Mouse (Mus musculus): ENCODE results near the gene Slc39a1. TPM values are rescaled to one million over a fixed set of nuclear protein-coding genes. Genes with fewer than 3 reads are reported as not detected.

The Slc39a1 gene
- polyA plus RNA-seq, 1 experiment from 2014 or later = 43.1 TPM

GRCm38 (mm10) chr3:90213377-90213866 is 34.5 kb upstream of the Slc39a1 start, which contains the start of the genes Rps27 and Rab13:
TSS of gene Rps27 (minus strand) at chr3:90213651.
TSS of gene Rab13 (plus strand) at chr3:90213695.
- peak within 1 kb of the TSS; percentile 62 for H3K9ac ChIP-seq (replicated peaks; ENCODE audit: low read depth, low read length)
- no peaks in the 10 kb centered on the region for H3K27me3 ChIP-seq (replicated peaks; ENCODE audit: control insufficient read depth, insufficient read depth, low read length)
- ATAC-seq = peak; percentile 97
- peak within 1 kb of the TSS; percentile 60 for H3K4me3 ChIP-seq (replicated peaks; ENCODE audit: low read length)
- peaks cover 21% of the 10 kb centered on the region for H3K36me3 ChIP-seq (ENCODE audit: control insufficient read depth, insufficient read depth)
- H3K4me1 ChIP-seq (replicated peaks; ENCODE audit: control insufficient read depth, insufficient read depth, low read length) = peaks cover 20% of the 10 kb centered on the region
- H3K9me3 ChIP-seq (ENCODE audit: control insufficient read depth, low read length) = no peaks in the 10 kb centered on the region
- H3K27ac ChIP-seq (ENCODE audit: low read length) = peak within 1 kb of the TSS; percentile 72
- WGBS = under 1% methylated on average over 41 of the region's 42 CpGs
- peak within 1 kb of the TSS; percentile 97 for H3K4me2 ChIP-seq (ENCODE audit: low read length)

DNA sequence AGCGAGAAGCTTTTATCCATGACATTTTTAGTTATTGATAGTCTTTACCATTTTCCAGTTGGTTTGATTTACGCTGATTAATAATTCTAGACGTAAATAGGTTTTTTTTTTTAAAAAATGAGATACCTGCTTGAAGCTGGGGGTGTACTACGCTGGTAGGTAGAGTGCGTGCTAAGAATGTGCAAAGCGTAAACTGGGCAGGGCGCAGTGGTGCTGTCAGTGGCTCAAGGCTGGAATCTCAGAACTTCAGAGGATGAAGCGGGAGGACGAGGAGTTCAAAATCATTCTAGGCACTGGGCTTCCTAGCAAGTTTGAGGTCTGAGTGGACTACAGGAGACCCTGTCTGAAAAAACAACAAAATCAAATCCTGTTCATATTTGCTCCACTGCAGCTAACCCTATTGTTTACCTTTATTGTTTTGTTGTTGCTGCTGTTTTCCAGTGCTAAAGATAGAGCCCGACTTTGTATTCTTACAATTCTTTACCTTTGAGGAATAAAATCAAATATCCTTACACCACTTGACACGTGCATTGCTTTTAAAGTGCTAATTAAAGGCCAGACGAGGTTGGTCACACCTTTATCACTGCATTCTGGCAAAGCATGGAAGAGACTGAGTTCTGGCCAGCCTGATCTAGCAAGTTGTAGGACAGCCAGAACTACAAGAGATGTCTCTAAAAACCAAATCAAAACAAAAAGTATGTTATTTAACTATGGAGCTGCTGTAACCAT is 33.9 kb upstream of the Slc39a1 start:
- Histone ChIP-seq H3K4me3 (replicated peaks; ENCODE audit: low read length) (peak overlapping the region; percentile 60), H3K27me3 (replicated peaks; ENCODE audit: control insufficient read depth, insufficient read depth, low read length) (no peaks in the 10 kb centered on the region), H3K4me1 (replicated peaks; ENCODE audit: control insufficient read depth, insufficient read depth, low read length) (peaks cover 20% of the 10 kb centered on the region), H3K9me3 (ENCODE audit: control insufficient read depth, low read length) (no peaks in the 10 kb centered on the region), H3K4me2 (ENCODE audit: low read length) (peak overlapping the region; percentile 85), H3K9ac (replicated peaks; ENCODE audit: low read depth, low read length) (peak overlapping the region; percentile 51), H3K27ac (ENCODE audit: low read length) (peak overlapping the region; percentile 72), H3K36me3 (ENCODE audit: control insufficient read depth, insufficient read depth) (peaks cover 21% of the 10 kb centered on the region)
- WGBS = 8% methylated on average over 12 of the region's 12 CpGs
- peak; percentile 29; the same call in 1 of the 2 replicates for ATAC-seq

DNA sequence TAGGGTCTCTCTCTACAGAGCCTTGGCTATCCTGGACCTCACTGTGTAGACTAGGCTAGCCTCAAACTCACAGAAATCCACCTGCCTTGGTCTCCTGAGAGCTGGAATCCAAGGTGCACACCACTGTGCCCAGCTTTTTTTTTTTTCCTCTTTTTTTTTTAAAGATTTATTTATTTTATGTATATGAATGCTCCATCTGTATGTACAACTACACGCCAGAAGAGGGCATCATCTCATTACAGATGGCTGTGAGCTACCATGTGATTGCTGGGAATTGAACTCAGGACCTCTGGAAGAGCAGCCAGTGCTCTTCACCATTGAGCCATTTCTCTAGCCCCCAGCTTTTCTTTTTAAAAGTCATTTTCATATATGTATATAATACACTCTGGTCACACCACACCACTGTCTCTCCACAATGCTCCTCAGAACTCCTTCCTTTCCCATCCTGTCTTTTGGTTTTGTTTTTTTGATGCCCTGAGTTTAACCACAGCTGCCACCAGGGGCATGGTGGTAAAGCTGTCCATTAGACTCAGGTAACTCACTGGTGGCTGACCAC is 32.1 kb upstream of the Slc39a1 start:
- Histone ChIP-seq H3K4me3 (replicated peaks; ENCODE audit: low read length) (no peak overlapping the region), H3K4me1 (replicated peaks; ENCODE audit: control insufficient read depth, insufficient read depth, low read length) (peaks cover 29% of the 10 kb centered on the region), H3K36me3 (ENCODE audit: control insufficient read depth, insufficient read depth) (peaks cover 12% of the 10 kb centered on the region), H3K4me2 (ENCODE audit: low read length) (no peak overlapping the region), H3K27ac (ENCODE audit: low read length) (no peak overlapping the region), H3K9ac (replicated peaks; ENCODE audit: low read depth, low read length) (no peak overlapping the region), H3K27me3 (replicated peaks; ENCODE audit: control insufficient read depth, insufficient read depth, low read length) (no peaks in the 10 kb centered on the region), H3K9me3 (ENCODE audit: control insufficient read depth, low read length) (no peaks in the 10 kb centered on the region)
- 28% methylated on average over 1 of the region's 1 CpGs for WGBS
- no peak for ATAC-seq

DNA sequence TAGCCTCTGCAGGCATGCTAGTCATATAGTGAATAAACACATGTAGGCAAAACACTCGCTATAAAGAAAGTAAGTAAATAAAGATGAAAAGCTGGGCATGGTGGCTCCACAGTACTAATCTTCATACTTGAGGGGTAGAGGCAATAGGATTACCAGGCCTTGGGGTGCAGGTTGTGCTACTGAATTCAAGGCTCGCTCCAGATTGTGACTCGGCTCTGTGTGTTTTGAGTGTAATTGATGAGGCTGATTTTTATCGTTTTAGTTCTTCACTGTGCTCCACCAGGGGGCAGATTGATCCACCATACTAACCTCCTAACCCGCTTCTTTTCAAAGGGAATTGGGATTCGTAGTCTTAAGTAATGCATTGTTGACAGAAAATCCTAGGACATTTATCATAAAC is 27.9 kb upstream of the Slc39a1 start:
- Histone ChIP-seq H3K9ac (replicated peaks; ENCODE audit: low read depth, low read length) (peak overlapping the region; percentile 61), H3K27me3 (replicated peaks; ENCODE audit: control insufficient read depth, insufficient read depth, low read length) (no peaks in the 10 kb centered on the region), H3K9me3 (ENCODE audit: control insufficient read depth, low read length) (no peaks in the 10 kb centered on the region), H3K4me2 (ENCODE audit: low read length) (peak overlapping the region; percentile 81), H3K4me1 (replicated peaks; ENCODE audit: control insufficient read depth, insufficient read depth, low read length) (peaks cover 11% of the 10 kb centered on the region), H3K36me3 (ENCODE audit: control insufficient read depth, insufficient read depth) (no peaks in the 10 kb centered on the region), H3K4me3 (replicated peaks; ENCODE audit: low read length) (peak overlapping the region; percentile 45), H3K27ac (ENCODE audit: low read length) (peak overlapping the region; percentile 51)
- 9% methylated on average over 6 of the region's 6 CpGs for WGBS
- ATAC-seq = peak; percentile 63

GRCm38 (mm10) chr3:90220531-90220951 is 27.4 kb upstream of the Slc39a1 start:
- Histone ChIP-seq H3K9ac (replicated peaks; ENCODE audit: low read depth, low read length) (peak overlapping the region; percentile 61), H3K4me2 (ENCODE audit: low read length) (peak overlapping the region; percentile 81), H3K4me1 (replicated peaks; ENCODE audit: control insufficient read depth, insufficient read depth, low read length) (peaks cover 11% of the 10 kb centered on the region), H3K4me3 (replicated peaks; ENCODE audit: low read length) (peak overlapping the region; percentile 45), H3K36me3 (ENCODE audit: control insufficient read depth, insufficient read depth) (no peaks in the 10 kb centered on the region), H3K9me3 (ENCODE audit: control insufficient read depth, low read length) (no peaks in the 10 kb centered on the region), H3K27ac (ENCODE audit: low read length) (peak overlapping the region; percentile 51), H3K27me3 (replicated peaks; ENCODE audit: control insufficient read depth, insufficient read depth, low read length) (no peaks in the 10 kb centered on the region)
- WGBS = 0% methylated on average over 16 of the region's 20 CpGs
- peak; percentile 79 for ATAC-seq

- Histone ChIP-seq H3K36me3 (ENCODE audit: control insufficient read depth, insufficient read depth) (no peaks in the 10 kb centered on the region), H3K9me3 (ENCODE audit: control insufficient read depth, low read length) (no peaks in the 10 kb centered on the region)
- 29% methylated on average over 5 of the region's 5 CpGs for WGBS
Observed at GRCm38 (mm10) chr3:90221123-90221522, 26.8 kb upstream of the Slc39a1 start.

DNA sequence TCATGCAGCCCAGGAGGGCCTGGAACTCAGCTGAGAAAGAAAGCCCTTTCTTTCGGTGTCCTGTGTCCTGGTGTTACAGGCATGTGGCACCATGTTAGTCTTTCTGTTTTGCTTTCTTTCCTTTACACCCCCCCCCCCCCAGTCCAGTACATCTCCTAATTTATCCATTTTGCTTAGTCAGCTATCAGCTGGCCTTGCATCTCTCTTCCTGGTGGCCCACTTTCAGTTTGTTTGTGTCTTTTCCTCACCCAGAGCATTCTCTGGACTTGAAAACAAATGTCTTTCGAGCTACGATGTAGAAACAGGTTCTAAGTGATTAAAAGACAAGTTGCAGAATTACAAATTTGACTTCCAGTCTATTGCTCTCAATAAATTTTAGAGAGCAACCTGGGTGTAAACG is 25.5 kb upstream of the Slc39a1 start:
- WGBS = 87% methylated on average over 4 of the region's 4 CpGs
- ATAC-seq = no peak

More at GRCm38 (mm10) chr3:90221123-90221522, 26.8 kb upstream of the Slc39a1 start:
- Histone ChIP-seq H3K27ac (ENCODE audit: low read length) (no peak overlapping the region), H3K4me2 (ENCODE audit: low read length) (peak overlapping the region; percentile 81), H3K9ac (replicated peaks; ENCODE audit: low read depth, low read length) (peak overlapping the region; percentile 61), H3K4me3 (replicated peaks; ENCODE audit: low read length) (peak overlapping the region; percentile 45), H3K4me1 (replicated peaks; ENCODE audit: control insufficient read depth, insufficient read depth, low read length) (peaks cover 11% of the 10 kb centered on the region), H3K27me3 (replicated peaks; ENCODE audit: control insufficient read depth, insufficient read depth, low read length) (no peaks in the 10 kb centered on the region)
- no peak for ATAC-seq

GRCm38 (mm10) chr3:90222941-90223340 is 25.0 kb upstream of the Slc39a1 start:
- Histone ChIP-seq H3K27me3 (replicated peaks; ENCODE audit: control insufficient read depth, insufficient read depth, low read length) (no peaks in the 10 kb centered on the region), H3K36me3 (ENCODE audit: control insufficient read depth, insufficient read depth) (no peaks in the 10 kb centered on the region), H3K27ac (ENCODE audit: low read length) (no peak overlapping the region), H3K4me1 (replicated peaks; ENCODE audit: control insufficient read depth, insufficient read depth, low read length) (peaks cover 11% of the 10 kb centered on the region), H3K9ac (replicated peaks; ENCODE audit: low read depth, low read length) (no peak overlapping the region), H3K4me3 (replicated peaks; ENCODE audit: low read length) (no peak overlapping the region), H3K4me2 (ENCODE audit: low read length) (no peak overlapping the region), H3K9me3 (ENCODE audit: control insufficient read depth, low read length) (no peaks in the 10 kb centered on the region)
- ATAC-seq = no peak
- WGBS = 81% methylated on average over 3 of the region's 3 CpGs

More for the DNA sequence above, 25.5 kb upstream of the Slc39a1 start:
- H3K4me2 ChIP-seq (ENCODE audit: low read length) = no peak overlapping the region
- H3K27me3 ChIP-seq (replicated peaks; ENCODE audit: control insufficient read depth, insufficient read depth, low read length) = no peaks in the 10 kb centered on the region
- no peaks in the 10 kb centered on the region for H3K9me3 ChIP-seq (ENCODE audit: control insufficient read depth, low read length)
- no peak overlapping the region for H3K4me3 ChIP-seq (replicated peaks; ENCODE audit: low read length)
- peaks cover 11% of the 10 kb centered on the region for H3K4me1 ChIP-seq (replicated peaks; ENCODE audit: control insufficient read depth, insufficient read depth, low read length)
- no peak overlapping the region for H3K9ac ChIP-seq (replicated peaks; ENCODE audit: low read depth, low read length)
- H3K27ac ChIP-seq (ENCODE audit: low read length) = no peak overlapping the region
- no peaks in the 10 kb centered on the region for H3K36me3 ChIP-seq (ENCODE audit: control insufficient read depth, insufficient read depth)

DNA sequence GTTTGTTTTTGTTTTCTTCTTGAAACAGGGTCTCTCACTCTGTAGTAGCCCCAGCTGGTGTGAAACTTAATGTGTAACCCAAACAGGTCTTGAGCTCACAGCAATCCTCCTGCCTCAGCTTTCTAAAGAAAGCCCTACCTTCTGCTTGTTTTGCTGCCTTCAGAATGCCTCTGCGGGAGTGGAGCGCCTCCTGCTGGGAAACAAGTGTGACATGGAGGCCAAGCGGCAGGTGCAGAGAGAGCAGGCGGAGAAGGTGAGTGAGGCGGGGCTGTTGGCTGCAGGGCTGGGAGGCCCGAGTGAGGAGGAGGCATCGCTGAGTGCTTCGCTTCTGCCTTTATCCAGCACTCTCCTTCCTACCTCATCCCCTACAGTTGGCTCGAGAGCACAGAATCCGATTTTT is 23.6 kb upstream of the Slc39a1 start:
- Histone ChIP-seq H3K4me1 (replicated peaks; ENCODE audit: control insufficient read depth, insufficient read depth, low read length) (peaks cover 11% of the 10 kb centered on the region), H3K27ac (ENCODE audit: low read length) (no peak overlapping the region), H3K9ac (replicated peaks; ENCODE audit: low read depth, low read length) (no peak overlapping the region), H3K4me3 (replicated peaks; ENCODE audit: low read length) (no peak overlapping the region), H3K27me3 (replicated peaks; ENCODE audit: control insufficient read depth, insufficient read depth, low read length) (no peaks in the 10 kb centered on the region), H3K36me3 (ENCODE audit: control insufficient read depth, insufficient read depth) (no peaks in the 10 kb centered on the region), H3K9me3 (ENCODE audit: control insufficient read depth, low read length) (no peaks in the 10 kb centered on the region), H3K4me2 (ENCODE audit: low read length) (no peak overlapping the region)
- WGBS = 89% methylated on average over 10 of the region's 10 CpGs
- ATAC-seq = no peak
